Mouse (Mus musculus) adrenal gland, adult 18-20 months (tissue): Measurements from ENCODE around the gene D1Ertd622e. TPM values are rescaled to one million over a fixed set of nuclear protein-coding genes. Genes with fewer than 3 reads are reported as not detected.

Experiments used
- DNase-seq, 2 experiments: peaks; one replicate each; pipeline ENCODE4 v3.0.0; 2021 to 2022; ENCODE audit warnings: low spot score in 2 of 2
- long read RNA-seq, 2 experiments: library from polyadenylated mRNA; stranded (forward); transcript quantifications; one replicate each; pipeline ENCODE4 v2.0.0; 2021
- total RNA-seq, 2 experiments: library from RNA; stranded (reverse); gene quantifications; 1 replicate in 1 of 2; 2 replicates in 1 of 2; pipeline ENCODE4 v1.2.3; 2021

Gene D1Ertd622e
- total RNA-seq = 10 to 100 TPM; 13.0 to 20.8 TPM
- long read RNA-seq, experiment 1, full-length matches to known transcripts = 15 of 15 reads
- long read RNA-seq, experiment 1, partial matches to known transcripts = 0 of 15 reads
- long read RNA-seq, experiment 1, other reads (novel, unspliced or antisense) = 0 of 15 reads
- long read RNA-seq, experiment 2, full-length matches to known transcripts = 17 of 18 reads
- long read RNA-seq, experiment 2, partial matches to known transcripts = 0 of 18 reads
- long read RNA-seq, experiment 2, other reads (novel, unspliced or antisense) = 1 of 18 reads

- DNase-seq = peak; percentile 77 to 84
Observed at GRCm38 (mm10) chr1:97661406-97662241, at the start of gene D1Ertd622e. D1Ertd622e (minus strand) TSS chr1:97662074.

GRCm38 (mm10) chr1:97710520-97710919 lies 48.6 kb upstream of the D1Ertd622e start:
- DNase-seq = no peak

- DNase-seq = no peak
Observed at GRCm38 (mm10) chr1:97705389-97705788, 43.5 kb upstream of the D1Ertd622e start.

- DNase-seq = no peak
Observed at GRCm38 (mm10) chr1:97704646-97705045, 42.8 kb upstream of the D1Ertd622e start.

- DNase-seq = no peak
Observed at GRCm38 (mm10) chr1:97698956-97699570, 37.2 kb upstream of the D1Ertd622e start.

GRCm38 (mm10) chr1:97697273-97697672 lies 35.4 kb upstream of the D1Ertd622e start:
- DNase-seq = no peak

GRCm38 (mm10) chr1:97693825-97694224 lies 32.0 kb upstream of the D1Ertd622e start:
- DNase-seq = no peak

GRCm38 (mm10) chr1:97688756-97689155 lies 26.9 kb upstream of the D1Ertd622e start:
- DNase-seq = peak; percentile 14 to 29

- no peak for DNase-seq
Observed at GRCm38 (mm10) chr1:97676526-97677177, 14.8 kb upstream of the D1Ertd622e start.

GRCm38 (mm10) chr1:97676115-97676514 lies 14.2 kb upstream of the D1Ertd622e start:
- no peak for DNase-seq

GRCm38 (mm10) chr1:97672849-97673248 lies 11.0 kb upstream of the D1Ertd622e start:
- no peak for DNase-seq

GRCm38 (mm10) chr1:97667288-97667687 lies 5.4 kb upstream of the D1Ertd622e start:
- no peak for DNase-seq

- DNase-seq = no peak
Observed at GRCm38 (mm10) chr1:97662324-97662723, 450 bp upstream of the D1Ertd622e start.

GRCm38 (mm10) chr1:97660687-97661405 lies 1.0 kb downstream of the D1Ertd622e start:
- DNase-seq = peak; percentile 57 to 66

GRCm38 (mm10) chr1:97659405-97659804 lies 2.5 kb downstream of the D1Ertd622e start:
- DNase-seq = no peak

GRCm38 (mm10) chr1:97657786-97658185 lies 4.1 kb downstream of the D1Ertd622e start:
- no peak for DNase-seq

GRCm38 (mm10) chr1:97657201-97657600 lies 4.7 kb downstream of the D1Ertd622e start:
- DNase-seq = no peak

- DNase-seq = no peak
Observed at GRCm38 (mm10) chr1:97654397-97654975, 7.4 kb downstream of the D1Ertd622e start.

- no peak for DNase-seq
Observed at GRCm38 (mm10) chr1:97650553-97651123, 11.2 kb downstream of the D1Ertd622e start.

- no peak for DNase-seq
Observed at GRCm38 (mm10) chr1:97650072-97650471, 11.8 kb downstream of the D1Ertd622e start.
